Mouse (Mus musculus) forebrain, embryonic 14.5 days (tissue): Measurements from ENCODE around the gene Fbrsl1. TPM values are rescaled to one million over a fixed set of nuclear protein-coding genes. Genes with fewer than 3 reads are reported as not detected.

ENCODE experiments used
- ATAC-seq: fragments of 200-750 bp; cut with Nextera tagmentation; 2 replicates; pipeline ENCODE4 v1.8.0; 2017; ENCODE audit warnings: mild to moderate bottlenecking, moderate library complexity
- DNase-seq: peaks from one replicate; pipeline ENCODE4 v3.0.0-alpha.2; 2015; ENCODE audit warnings: low spot score
- H3K27ac ChIP-seq: fragments of 300-500 bp; sonication (generic); 2 replicates; pipeline ENCODE4 v1.5.1; 2014; ENCODE audit warnings: low read depth, mild to moderate bottlenecking, control low read depth, low read length, moderate library complexity
- H3K27me3 ChIP-seq: fragments of 300-500 bp; sonication (generic); replicated peaks from 2 replicates; pipeline ENCODE4 v1.6.1; 2014; ENCODE audit warnings: low read length, control low read depth, mixed read lengths; ENCODE audit not compliant: control insufficient read depth, insufficient read depth
- H3K36me3 ChIP-seq: fragments of 300-500 bp; sonication (generic); 2 replicates; pipeline ENCODE4 v1.6.1; 2014; ENCODE audit warnings: low read length, control low read depth; ENCODE audit not compliant: control insufficient read depth, insufficient read depth
- H3K4me1 ChIP-seq: fragments of 300-500 bp; sonication (generic); 2 replicates; pipeline ENCODE4 v1.6.1; 2014; ENCODE audit warnings: antibody characterized with exemption, low read length, control low read depth; ENCODE audit not compliant: control insufficient read depth, insufficient read depth
- H3K4me2 ChIP-seq: fragments of 300-500 bp; sonication (generic); 2 replicates; pipeline ENCODE4 v1.6.1; 2014; ENCODE audit warnings: mild to moderate bottlenecking, control low read depth, low read length
- H3K4me3 ChIP-seq: fragments of 300-500 bp; sonication (generic); 2 replicates; pipeline ENCODE4 v1.5.1; 2014; ENCODE audit warnings: low read depth, low read length, control low read depth
- H3K9ac ChIP-seq: fragments of 300-500 bp; sonication (generic); 2 replicates; pipeline ENCODE4 v1.6.1; 2014; ENCODE audit warnings: mild to moderate bottlenecking, low read length, control low read depth, moderate library complexity
- H3K9me3 ChIP-seq: fragments of 300-500 bp; sonication (generic); replicated peaks from 2 replicates; pipeline ENCODE4 v1.6.1; 2016; ENCODE audit warnings: low read length, control low read depth, mixed read lengths; ENCODE audit not compliant: control insufficient read depth
- WGBS: fragments of 180-500 bp; shearing (Covaris S2); extraction: QIAGEN DNeasy Blood & Tissue Kit; methylation state at CpG from one replicate; pipeline ENCODE4 v1.1.7; 2014; 5-methylcytosine and 5-hydroxymethylcytosine counted together
- polyA plus RNA-seq: library from polyadenylated mRNA; unstranded; fragments of >200 nt; fragmentation: Nextera tagmentation; extraction: Ambion mirVana; gene quantifications from 2 replicates; pipeline ENCODE4 v1.2.1, GENCODE M21; 2014

Gene Fbrsl1
- polyA plus RNA-seq, 1 experiment from 2014 or later, result 15.0 TPM

- 75% methylated on average over 6 of the region's 6 CpGs for WGBS
- Histone ChIP-seq H3K4me2 (no peak overlapping the region), H3K4me3 (no peak overlapping the region), H3K9me3 (no peaks in the 10 kb centered on the region), H3K36me3 (no peaks in the 10 kb centered on the region), H3K9ac (no peak overlapping the region), H3K27ac (no peak overlapping the region), H3K4me1 (0 out of 2 replicates have a peak, but pooled peaks cover 2% of the 10 kb centered on the region), H3K27me3 (no peaks in the 10 kb centered on the region)
- no peak for ATAC-seq
- DNase-seq, result no peak
Observed at GRCm38 (mm10) chr5:110467725-110468124, 19.4 kb upstream of the Fbrsl1 start.

DNA sequence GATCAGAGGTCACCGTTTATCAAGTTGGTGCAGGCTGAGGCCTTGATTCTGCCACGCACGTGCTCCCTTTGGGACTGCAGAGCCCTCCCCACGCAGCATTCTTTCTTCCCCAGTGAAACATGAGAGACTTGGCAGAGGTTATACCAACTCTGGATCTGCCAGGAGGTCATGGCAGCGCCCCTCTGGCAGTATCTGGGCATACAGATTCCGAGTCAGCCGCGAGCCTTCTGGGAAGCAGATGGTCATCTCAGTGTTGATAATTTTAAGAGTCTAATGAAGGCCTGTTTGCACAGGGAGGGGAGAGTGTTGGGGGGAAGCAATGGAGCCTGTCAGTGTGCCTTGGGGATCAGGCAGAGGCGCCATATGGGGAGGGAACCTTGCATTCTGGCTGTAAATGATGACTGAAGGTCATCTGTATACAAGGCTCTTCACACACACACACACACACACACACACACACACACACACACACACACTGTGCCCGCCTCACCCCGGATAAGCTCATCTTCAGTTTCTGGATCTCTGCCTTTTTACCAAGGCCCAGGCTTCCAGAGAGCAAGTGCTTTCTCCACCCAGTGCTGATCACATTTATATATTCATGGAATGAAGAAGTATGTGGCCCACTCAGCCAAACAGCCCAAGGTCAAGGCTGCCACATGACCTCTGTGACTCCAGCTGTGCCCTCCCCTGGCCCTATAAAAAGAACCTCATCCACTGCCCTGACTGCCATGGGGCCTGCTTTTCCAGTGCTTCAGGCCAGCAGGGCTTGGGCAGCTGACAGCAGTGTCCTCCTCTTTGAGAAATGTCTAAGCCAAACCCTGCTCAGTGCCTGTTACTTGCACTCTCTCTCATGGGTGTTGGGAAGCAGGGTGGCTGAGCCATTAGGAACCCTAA is 18.5 kb upstream of the Fbrsl1 start:
- WGBS, result 55% methylated on average over 11 of the region's 11 CpGs
- peak; percentile 75 for ATAC-seq

DNA sequence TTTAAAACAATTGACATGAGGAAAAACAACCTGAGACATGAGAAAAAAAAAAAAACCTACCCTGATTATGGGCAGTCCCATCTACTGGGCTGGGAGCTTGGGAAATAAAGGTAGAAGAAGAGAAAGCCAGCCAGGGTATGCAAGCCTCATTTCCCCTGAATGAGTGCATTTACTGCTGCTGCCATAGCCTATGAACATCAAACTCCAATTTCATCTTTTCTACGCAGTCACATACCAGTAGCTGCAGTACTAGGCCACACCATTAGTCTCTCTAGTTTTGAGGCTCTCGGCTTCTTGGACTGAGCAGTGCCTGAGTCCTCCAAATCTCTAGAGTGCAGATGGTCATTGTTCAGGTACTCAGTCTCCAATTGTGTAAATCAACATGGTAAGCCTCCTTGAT is 14.3 kb upstream of the Fbrsl1 start:
- H3K4me2 ChIP-seq, result no peak overlapping the region
- no peaks in the 10 kb centered on the region for H3K27me3 ChIP-seq
- H3K9ac ChIP-seq, result no peak overlapping the region
- no peak for ATAC-seq
- no peak overlapping the region for H3K27ac ChIP-seq
- DNase-seq, result no peak
- no peaks in the 10 kb centered on the region for H3K36me3 ChIP-seq
- H3K4me3 ChIP-seq, result no peak overlapping the region
- no peaks in the 10 kb centered on the region for H3K9me3 ChIP-seq
- 90% methylated on average over 2 of the region's 2 CpGs for WGBS
- 0 out of 2 replicates have a peak, but pooled peaks cover 2% of the 10 kb centered on the region for H3K4me1 ChIP-seq

More for the DNA sequence above, 18.5 kb upstream of the Fbrsl1 start:
- H3K36me3 ChIP-seq, result no peaks in the 10 kb centered on the region
- no peaks in the 10 kb centered on the region for H3K27me3 ChIP-seq
- H3K4me1 ChIP-seq, result 0 out of 2 replicates have a peak, but pooled peaks cover 2% of the 10 kb centered on the region
- no peak overlapping the region for H3K4me3 ChIP-seq
- H3K9me3 ChIP-seq, result no peaks in the 10 kb centered on the region
- no peak overlapping the region for H3K4me2 ChIP-seq
- no peak overlapping the region for H3K9ac ChIP-seq
- no peak overlapping the region; the same call in 1 of the 2 replicates for H3K27ac ChIP-seq
- peak; percentile 62 for DNase-seq

- no peak overlapping the region for H3K27ac ChIP-seq
- ATAC-seq, result no peak
- DNase-seq, result no peak
Observed at GRCm38 (mm10) chr5:110458936-110459335, 10.6 kb upstream of the Fbrsl1 start.

DNA sequence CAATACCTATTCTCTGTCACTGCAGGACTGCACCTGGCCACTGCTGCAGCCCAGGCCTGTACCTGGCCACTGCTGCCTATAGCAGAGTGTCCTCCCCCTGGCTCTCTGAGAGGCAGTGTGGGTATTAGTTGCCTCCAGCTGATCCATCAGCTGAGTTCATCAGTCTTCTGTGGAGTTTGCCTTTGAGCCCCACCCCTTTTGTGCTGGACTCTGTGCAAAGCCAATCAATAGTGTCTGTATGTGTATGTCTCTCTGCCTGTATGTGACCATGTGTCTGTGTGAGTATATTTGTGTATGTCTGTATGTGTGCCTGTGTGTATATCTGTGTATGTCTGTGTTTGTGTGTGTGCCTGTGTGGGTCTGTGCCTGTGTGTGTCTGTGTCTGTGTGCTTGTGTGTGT is 7.0 kb upstream of the Fbrsl1 start:
- Histone ChIP-seq H3K4me1 (no peaks in the 10 kb centered on the region), H3K36me3 (no peaks in the 10 kb centered on the region), H3K4me2 (no peak overlapping the region), H3K4me3 (no peak overlapping the region), H3K9ac (no peak overlapping the region), H3K27me3 (no peaks in the 10 kb centered on the region), H3K27ac (no peak overlapping the region), H3K9me3 (no peaks in the 10 kb centered on the region)
- ATAC-seq (no peak), DNase-seq (no peak)

More at GRCm38 (mm10) chr5:110458936-110459335, 10.6 kb upstream of the Fbrsl1 start:
- Histone ChIP-seq H3K4me1 (no peaks in the 10 kb centered on the region), H3K9me3 (no peaks in the 10 kb centered on the region), H3K4me2 (no peak overlapping the region), H3K4me3 (no peak overlapping the region), H3K27me3 (no peaks in the 10 kb centered on the region), H3K9ac (no peak overlapping the region), H3K36me3 (no peaks in the 10 kb centered on the region)
- 73% methylated on average over 3 of the region's 3 CpGs for WGBS

- ATAC-seq (no peak), DNase-seq (no peak)
- no peaks in the 10 kb centered on the region for H3K27me3 ChIP-seq
- peaks cover 15% of the 10 kb centered on the region for H3K4me1 ChIP-seq
- H3K4me3 ChIP-seq, result peak overlapping the region; percentile 85; the same call in 1 of the 2 replicates
- no peak overlapping the region for H3K9ac ChIP-seq
- H3K4me2 ChIP-seq, result peak overlapping the region; percentile 93
- no peaks in the 10 kb centered on the region for H3K36me3 ChIP-seq
- no peak overlapping the region for H3K27ac ChIP-seq
- no peaks in the 10 kb centered on the region for H3K9me3 ChIP-seq
- WGBS, result 59% methylated on average over 6 of the region's 6 CpGs
Observed at GRCm38 (mm10) chr5:110449294-110449693, 991 bp upstream of the Fbrsl1 start.

DNA sequence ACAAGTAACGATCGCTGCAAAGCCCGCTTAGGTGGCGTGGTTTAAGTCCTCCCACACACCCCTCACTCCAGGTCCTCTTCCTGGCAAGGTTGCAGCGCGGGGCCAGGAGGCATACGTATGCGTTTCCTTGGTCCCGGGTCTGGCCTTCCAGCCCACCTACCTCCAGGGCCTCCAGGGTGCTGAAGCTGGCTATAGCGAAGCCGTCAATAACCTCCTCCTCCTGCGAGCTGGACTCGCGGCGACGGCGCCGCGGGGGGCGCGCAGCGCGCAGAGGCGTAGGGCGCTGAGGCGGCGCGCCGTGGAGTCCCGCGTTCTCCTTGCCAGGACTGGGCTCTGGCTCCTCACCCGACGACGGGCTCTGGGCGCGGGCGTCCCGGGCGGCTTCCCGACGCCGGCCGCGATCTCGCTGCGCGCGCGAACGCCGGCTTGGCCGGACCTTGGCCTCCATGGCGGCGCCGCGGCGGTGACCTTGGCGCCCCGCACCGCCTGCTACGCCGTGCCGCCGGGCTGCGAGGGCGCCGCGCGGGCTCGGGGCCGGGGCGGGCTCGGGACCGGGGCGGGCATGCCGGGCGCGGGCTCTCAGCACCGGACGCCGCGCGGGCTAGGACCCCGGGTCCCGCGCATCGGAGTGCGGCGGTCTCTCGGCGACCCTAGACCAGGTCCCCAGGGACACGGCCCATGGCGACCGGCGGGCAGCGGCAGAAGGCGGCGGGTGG is 425 bp downstream of the Fbrsl1 start:
- Histone ChIP-seq H3K4me1 (peaks cover 15% of the 10 kb centered on the region), H3K9me3 (no peaks in the 10 kb centered on the region), H3K4me2 (peak overlapping the region; percentile 93), H3K27me3 (no peaks in the 10 kb centered on the region), H3K9ac (peak overlapping the region; percentile 88), H3K36me3 (no peaks in the 10 kb centered on the region), H3K27ac (peak overlapping the region; percentile 27), H3K4me3 (peak overlapping the region; percentile 85)
- under 1% methylated on average over 84 of the region's 98 CpGs for WGBS
- DNase-seq, result peak; percentile 32
- ATAC-seq, result peak; percentile 59

DNA sequence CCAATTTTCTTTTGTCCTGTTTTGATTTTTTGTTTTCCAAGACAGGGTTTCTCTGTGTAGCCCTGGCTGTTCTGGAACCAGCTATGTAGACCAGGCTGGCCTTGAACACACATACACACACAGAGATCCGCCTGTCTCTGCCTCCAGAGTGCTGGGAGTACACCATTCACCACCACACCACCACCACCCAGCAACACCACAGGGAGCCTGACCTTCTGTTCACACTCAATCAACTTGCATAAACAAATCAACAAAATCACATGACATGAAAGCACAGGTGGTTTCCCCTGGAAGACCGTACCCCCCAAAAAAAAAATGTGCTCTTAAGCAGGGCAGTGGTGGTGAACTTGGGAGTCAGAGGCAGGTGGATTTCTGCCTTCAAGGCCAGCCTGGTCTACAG is 3.8 kb downstream of the Fbrsl1 start:
- no peak overlapping the region for H3K27ac ChIP-seq
- no peaks in the 10 kb centered on the region for H3K36me3 ChIP-seq
- no peaks in the 10 kb centered on the region for H3K27me3 ChIP-seq
- WGBS, result 93% methylated on average over 2 of the region's 2 CpGs
- no peak for ATAC-seq
- peaks cover 15% of the 10 kb centered on the region for H3K4me1 ChIP-seq
- no peak overlapping the region for H3K9ac ChIP-seq
- no peak for DNase-seq
- no peaks in the 10 kb centered on the region for H3K9me3 ChIP-seq
- H3K4me2 ChIP-seq, result no peak overlapping the region
- no peak overlapping the region for H3K4me3 ChIP-seq
